Mouse (Mus musculus): ENCODE results near the gene Gan.
A peak's percentile ranks its signal among the peaks of the same experiment; 100 is the strongest.

Gan gene

DNA sequence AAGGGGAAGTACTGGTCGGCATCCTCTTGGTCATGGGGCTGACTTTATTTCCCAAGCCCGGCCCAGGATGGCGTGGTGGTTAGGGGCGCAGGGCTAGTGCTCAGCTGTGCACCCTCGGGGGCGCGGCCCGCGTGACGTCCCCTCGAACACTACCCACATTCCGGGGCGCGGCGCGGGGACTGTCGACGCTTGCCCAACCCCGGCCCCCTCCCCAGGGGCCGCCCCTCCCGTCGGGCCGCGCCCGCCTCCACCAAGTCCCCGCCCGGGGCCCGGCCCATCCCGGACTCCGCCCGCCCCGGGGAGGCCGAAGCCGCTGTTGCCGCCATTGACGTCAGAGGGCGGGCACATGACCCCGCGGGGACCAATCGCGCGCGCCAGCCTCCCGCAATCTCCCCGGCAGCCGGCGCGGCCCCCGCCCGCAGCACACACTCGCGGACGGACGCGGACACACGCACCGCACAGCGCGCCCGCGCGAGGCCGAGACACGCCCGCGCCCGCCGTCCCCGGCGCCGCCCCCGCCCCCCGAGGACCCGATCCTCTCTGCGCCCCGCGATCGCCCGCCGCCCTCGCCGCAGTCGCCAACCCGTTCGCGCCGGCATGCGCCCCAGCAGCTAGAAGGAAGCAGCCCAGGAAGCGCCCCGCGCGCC is 98.5 kb downstream of the Gan start:
- peak; percentile 94 for DNase-seq

DNA sequence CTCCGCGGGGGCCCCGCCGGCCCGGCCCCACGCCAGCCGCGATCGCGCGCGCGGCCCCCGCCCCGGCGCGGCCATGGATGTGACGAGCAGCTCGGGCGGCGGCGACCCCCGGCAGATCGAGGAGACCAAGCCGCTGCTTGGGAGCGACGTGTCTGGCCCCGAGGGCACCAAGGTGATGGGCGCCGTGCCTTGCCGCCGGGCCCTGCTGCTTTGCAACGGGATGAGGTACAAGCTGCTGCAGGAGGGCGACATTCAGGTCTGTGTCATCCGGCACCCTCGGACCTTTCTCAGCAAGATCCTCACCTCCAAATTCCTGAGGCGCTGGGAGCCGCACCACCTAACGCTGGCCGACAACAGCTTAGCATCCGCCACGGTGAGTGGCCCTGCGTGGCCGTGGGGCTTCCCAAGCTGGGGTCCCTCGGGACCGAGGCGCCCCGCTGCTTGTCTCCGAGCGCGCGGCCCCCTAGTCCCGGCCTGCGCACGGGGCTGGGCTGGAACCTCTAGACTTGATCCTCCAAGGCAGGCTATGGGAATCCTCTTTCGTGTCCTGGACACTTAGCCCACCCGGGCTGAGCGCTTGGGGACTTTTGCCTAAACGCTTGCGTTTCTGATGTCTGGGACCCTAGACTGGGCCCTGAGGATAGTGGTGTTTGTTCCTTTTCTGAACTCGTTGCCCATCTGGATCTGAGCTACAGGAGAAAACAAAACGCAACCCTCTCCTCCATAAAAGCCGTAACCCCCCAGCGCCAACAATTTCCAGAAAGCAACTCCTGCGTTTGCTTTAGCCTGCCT is 99.3 kb downstream of the Gan start, which contains the start of gene Cmip:
Gene Cmip, plus strand, starts transcription at position 36 of the 792 bp plus-strand sequence.
- peak; percentile 55 for DNase-seq

GRCm38 (mm10) chr8:117257821-117258575 is 100.1 kb downstream of the Gan start:
- peak; percentile 76 for DNase-seq

- no peak for DNase-seq
Measured at GRCm38 (mm10) chr8:117258576-117259040, 100.7 kb downstream of the Gan start.

GRCm38 (mm10) chr8:117259431-117260001 is 101.6 kb downstream of the Gan start:
- DNase-seq = no peak

- DNase-seq = peak; percentile 23
Measured at GRCm38 (mm10) chr8:117260234-117260929, 102.4 kb downstream of the Gan start.

DNA sequence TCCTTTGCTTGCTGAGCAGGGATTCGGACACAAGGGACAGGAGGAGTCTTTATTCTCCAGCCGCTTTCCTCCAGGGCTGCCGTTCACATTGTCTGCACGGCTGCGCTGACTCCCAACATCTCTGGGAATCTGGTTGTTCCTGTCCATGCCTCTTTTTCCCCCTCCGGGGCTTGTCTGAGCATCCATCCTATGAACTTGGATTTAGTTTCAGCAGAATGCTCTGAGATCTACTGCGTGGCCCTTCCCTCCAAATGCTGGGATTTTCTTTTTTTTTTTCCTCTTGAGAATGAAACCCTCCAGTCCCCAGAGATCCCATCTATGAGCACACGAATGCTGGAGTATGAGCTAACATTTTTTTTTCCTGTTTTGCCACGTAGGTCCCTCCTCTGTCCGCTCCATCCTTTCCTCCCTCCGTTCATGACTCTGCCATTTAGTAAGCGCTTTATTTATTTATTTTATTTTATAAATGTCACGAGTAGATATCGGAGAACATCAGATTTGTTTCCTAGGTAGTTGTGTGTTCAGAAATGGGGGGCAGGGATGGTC is 103.1 kb downstream of the Gan start:
- peak; percentile 42 for DNase-seq

- no peak for DNase-seq
Measured at GRCm38 (mm10) chr8:117261702-117262101, 103.8 kb downstream of the Gan start.

DNA sequence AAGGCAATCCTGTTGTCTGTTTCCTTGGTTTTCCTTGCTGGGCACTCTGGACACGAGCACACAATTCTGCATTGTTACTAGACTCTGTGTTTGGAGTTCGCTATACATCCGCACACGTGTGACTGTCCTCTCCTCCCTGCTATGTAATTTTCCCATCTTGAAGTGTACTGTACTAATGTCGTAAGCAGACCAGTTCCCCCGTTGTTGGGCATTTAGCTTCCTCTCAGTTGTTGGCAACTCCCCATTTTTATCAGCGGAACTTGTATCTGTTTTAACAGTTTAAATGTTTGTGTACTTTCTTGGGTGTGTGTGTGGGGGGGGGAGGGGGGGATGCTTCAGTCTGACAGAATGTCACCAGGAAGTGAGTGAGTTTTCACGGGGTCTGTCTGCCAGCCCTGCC is 104.8 kb downstream of the Gan start:
- no peak for DNase-seq

DNA sequence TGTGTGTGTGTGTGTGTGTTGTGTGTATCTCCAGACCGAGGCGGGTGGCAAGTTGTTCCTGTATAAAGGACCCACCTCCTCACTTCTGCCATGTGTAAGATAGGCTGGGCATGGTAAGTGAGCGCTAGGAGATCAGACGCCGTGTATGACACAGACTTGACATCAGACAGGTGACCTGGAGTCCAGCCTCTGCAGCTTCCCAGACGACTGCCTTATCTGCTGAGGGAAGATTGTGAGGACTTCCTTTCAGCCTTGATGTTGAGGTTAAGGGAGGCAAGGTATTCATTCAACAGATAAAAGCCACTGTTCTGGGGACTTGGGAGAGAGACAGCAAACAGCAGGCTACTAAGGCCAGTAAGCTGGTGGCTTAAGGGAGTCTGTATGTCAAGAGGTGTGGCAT is 105.5 kb downstream of the Gan start:
- no peak for DNase-seq

DNA sequence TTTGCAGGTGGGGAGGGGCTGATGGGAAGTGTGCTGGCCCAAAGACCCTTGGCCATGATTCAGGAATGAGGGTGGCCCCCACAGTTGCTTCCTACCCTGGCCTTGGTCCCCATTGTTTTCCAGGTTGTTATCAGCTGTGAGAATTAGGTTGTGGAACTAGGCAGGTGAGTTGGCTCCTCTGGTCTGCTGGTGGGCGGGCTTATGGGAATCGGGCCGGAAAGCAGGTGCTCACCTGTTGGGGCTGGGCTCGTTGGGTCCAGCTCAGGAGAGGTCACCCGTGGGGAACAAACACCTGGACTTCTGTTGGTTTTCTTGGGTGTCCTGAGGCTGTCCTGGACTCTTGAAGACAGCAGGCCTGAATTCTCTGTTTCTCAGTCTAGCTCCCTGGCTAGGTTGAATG is 107.1 kb downstream of the Gan start:
- no peak for DNase-seq
